Mouse (Mus musculus) liver, embryonic 14.5 days (tissue): ENCODE results near the gene Slbp.

Experiments used
- CTCF ChIP-seq: IDR thresholded peaks from 2 replicates; pipeline ENCODE4 v1.5.1; 2016; ENCODE audit warnings: antibody characterized with exemption, low read depth, control low read depth
- EP300 ChIP-seq: IDR thresholded peaks from 2 replicates; pipeline ENCODE4 v1.6.1; 2016; ENCODE audit warnings: antibody characterized with exemption, low read depth

- TF ChIP-seq CTCF, result no peak
- no peak for TF ChIP-seq EP300
Observed at GRCm38 (mm10) chr5:33632526-33632925, 19.8 kb downstream of the Slbp start.
